Mouse (Mus musculus) liver, adult 2 months (tissue): ENCODE measurements around the gene Twist2. TPM values are rescaled to one million over a fixed set of nuclear protein-coding genes. Genes with fewer than 3 reads are reported as not detected.
A peak's percentile ranks its signal among the peaks of the same experiment; 100 is the strongest.

Source experiments
- DNase-seq: peaks from one replicate; pipeline ENCODE4 v3.0.0-alpha.2; 2011; ENCODE audit warnings: low read depth, low spot score; ENCODE audit errors: extremely low read depth
- H3K27ac ChIP-seq: fragments of 200-500 bp; replicated peaks from 2 replicates; pipeline ENCODE4 v1.5.1; 2012; ENCODE audit warnings: low read depth, mild to moderate bottlenecking, control low read depth, inconsistent platforms, low read length; ENCODE audit not compliant: insufficient read depth
- H3K27me3 ChIP-seq: fragments of 200-500 bp; 2 replicates; pipeline ENCODE4 v1.6.1; 2012; ENCODE audit warnings: mild to moderate bottlenecking, moderate library complexity, low read length, inconsistent platforms; ENCODE audit not compliant: control insufficient read depth, insufficient read depth
- H3K36me3 ChIP-seq: fragments of 200-500 bp; 2 replicates; pipeline ENCODE4 v1.6.1; 2012; ENCODE audit warnings: low read length, inconsistent platforms; ENCODE audit not compliant: control insufficient read depth, insufficient read depth
- H3K4me1 ChIP-seq: fragments of 200-500 bp; 2 replicates; pipeline ENCODE4 v1.6.1; 2011; ENCODE audit warnings: low read length; ENCODE audit not compliant: control insufficient read depth, insufficient read depth
- H3K4me3 ChIP-seq: fragments of 200-500 bp; 2 replicates; pipeline ENCODE4 v1.5.1; 2011; ENCODE audit warnings: low read depth, mild to moderate bottlenecking, control low read depth, low read length, moderate library complexity; ENCODE audit not compliant: insufficient read depth
- H3K79me2 ChIP-seq: fragments of 200-500 bp; 2 replicates; pipeline ENCODE4 v1.6.1; 2012; ENCODE audit warnings: inconsistent platforms, mild to moderate bottlenecking, low read length, moderate library complexity; ENCODE audit not compliant: control insufficient read depth, insufficient read depth
- H3K9ac ChIP-seq: fragments of 200-500 bp; 2 replicates; pipeline ENCODE4 v1.6.1; 2012; ENCODE audit warnings: low read depth, mild to moderate bottlenecking, control low read depth, inconsistent platforms, low read length
- CTCF ChIP-seq: fragments of 200-500 bp; IDR thresholded peaks from 2 replicates; pipeline ENCODE4 v1.5.1; 2011; ENCODE audit warnings: low read depth, low read length, control low read depth
- POLR2A ChIP-seq: fragments of 200-500 bp; IDR thresholded peaks from 2 replicates; pipeline ENCODE4 v1.6.1; 2011; ENCODE audit warnings: low read length, control low read depth; ENCODE audit not compliant: insufficient read depth; ENCODE audit errors: extremely low read depth
- WGBS: fragments of 180-500 bp; shearing (Covaris S2); methylation state at CpG from one replicate; pipeline ENCODE4 v1.1.7; 2018; 5-methylcytosine and 5-hydroxymethylcytosine counted together
- polyA plus RNA-seq: library from polyadenylated mRNA; depleted of rRNA; stranded (reverse); fragments of >200 nt; gene quantifications from 2 replicates; pipeline ENCODE4 v1.2.3, GENCODE M21; 2012
- total RNA-seq: library from RNA; depleted of rRNA; stranded (reverse); fragments of >200 nt; gene quantifications from 2 replicates; pipeline ENCODE4 v1.2.3, GENCODE M21; 2014

Twist2 gene
- total and polyA plus RNA-seq, 2 experiments, result 0.16 TPM; not detected in 1

DNA sequence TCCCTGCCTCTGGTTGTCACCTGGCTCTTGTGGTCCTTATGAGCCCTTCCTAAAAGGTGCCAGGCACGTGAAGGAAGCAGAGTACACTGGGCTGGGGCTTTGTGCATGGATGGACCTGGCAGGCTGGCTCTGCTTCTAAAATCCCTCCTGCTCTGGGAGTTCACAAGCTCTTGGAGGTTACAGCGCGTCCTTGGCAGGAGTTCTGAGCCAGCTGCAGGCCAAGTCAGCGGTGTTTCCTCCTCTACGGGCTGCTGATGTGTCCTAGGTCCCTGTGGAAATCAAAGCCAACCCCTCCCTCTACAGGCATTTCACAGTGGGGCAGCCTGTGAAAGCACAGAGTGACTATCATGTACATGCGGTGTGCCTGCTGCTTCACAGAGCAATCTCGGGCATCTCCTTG, 20.1 kb upstream of the Twist2 start:
- Histone ChIP-seq H3K27ac (no peak overlapping the region), H3K4me1 (no peaks in the 10 kb centered on the region), H3K9ac (no peak overlapping the region), H3K36me3 (no peaks in the 10 kb centered on the region), H3K4me3 (no peak overlapping the region), H3K27me3 (no peaks in the 10 kb centered on the region), H3K79me2 (no peaks in the 10 kb centered on the region)
- WGBS, result 79% methylated on average over 7 of the region's 7 CpGs
- TF ChIP-seq CTCF (no peak), POLR2A (no peak)
- DNase-seq, result no peak

DNA sequence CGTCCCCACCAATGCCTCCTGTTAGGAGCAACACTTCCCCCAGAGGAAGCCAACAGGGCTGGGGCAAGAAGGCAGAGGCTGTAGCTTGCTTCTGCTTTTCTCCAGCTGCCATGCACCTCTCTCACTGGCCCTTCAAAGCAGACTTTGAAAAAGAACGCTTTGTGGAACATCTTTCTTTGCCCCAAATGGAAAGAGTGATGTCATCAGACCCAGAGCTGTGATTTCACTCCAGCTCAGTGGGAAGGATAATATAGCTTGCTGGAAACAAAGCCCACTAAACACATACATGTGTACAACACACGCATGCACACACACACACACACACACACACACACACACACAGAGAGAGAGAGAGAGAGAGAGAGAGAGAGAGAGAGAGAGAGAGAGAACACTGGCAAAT, 17.1 kb upstream of the Twist2 start:
- Histone ChIP-seq H3K27me3 (0 out of 2 replicates have a peak, but pooled peaks cover 2% of the 10 kb centered on the region), H3K4me1 (no peaks in the 10 kb centered on the region), H3K27ac (no peak overlapping the region), H3K36me3 (no peaks in the 10 kb centered on the region), H3K4me3 (no peak overlapping the region), H3K79me2 (no peaks in the 10 kb centered on the region), H3K9ac (no peak overlapping the region)
- 77% methylated on average over 3 of the region's 3 CpGs for WGBS
- no peak for TF ChIP-seq CTCF
- no peak for TF ChIP-seq POLR2A
- DNase-seq, result no peak

DNA sequence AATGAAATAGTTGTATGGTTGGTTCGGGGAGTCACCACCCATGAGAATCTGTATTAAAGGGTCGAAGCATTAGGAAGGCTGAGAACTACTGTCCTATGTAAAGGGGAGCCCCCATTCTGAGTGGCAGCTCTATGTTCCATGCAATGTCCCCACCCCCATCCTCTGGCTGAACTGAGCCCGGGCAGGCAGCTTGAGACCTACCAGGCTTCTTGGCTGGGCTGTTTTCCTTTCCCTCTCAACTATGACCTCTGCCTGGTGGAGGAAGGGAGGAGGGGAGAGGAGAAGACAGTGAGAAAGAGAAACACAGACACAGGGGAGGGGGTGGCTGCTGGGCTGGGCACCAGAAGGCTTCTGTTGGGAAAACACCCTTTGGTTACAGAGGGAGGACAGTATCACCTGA, 1.9 kb upstream of the Twist2 start:
- 57% methylated on average over 3 of the region's 3 CpGs for WGBS
- Histone ChIP-seq H3K27ac (no peak overlapping the region), H3K79me2 (no peaks in the 10 kb centered on the region), H3K4me3 (no peak overlapping the region), H3K4me1 (no peaks in the 10 kb centered on the region), H3K36me3 (no peaks in the 10 kb centered on the region), H3K27me3 (peaks cover 6% of the 10 kb centered on the region), H3K9ac (no peak overlapping the region)
- TF ChIP-seq POLR2A (no peak), CTCF (no peak)
- no peak for DNase-seq

DNA sequence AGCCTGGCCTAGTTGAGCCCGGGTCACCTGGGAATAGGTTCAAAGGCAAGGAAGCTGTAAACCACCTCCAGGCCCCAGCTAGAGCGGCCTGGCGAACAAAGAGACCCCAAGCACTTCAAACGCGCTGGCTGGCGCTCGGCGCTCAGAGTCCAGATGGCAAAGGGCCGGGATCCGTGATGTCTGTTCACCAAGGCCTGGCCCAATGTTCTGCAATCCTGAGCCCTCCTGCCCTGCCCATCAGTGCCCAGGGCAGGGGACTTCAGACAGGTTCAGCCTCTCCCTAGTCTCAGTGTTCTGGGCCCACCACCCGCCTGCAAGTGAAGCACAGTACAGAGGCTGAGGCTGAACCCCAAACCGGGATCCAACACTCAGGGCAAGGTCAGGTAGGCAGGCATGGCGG, 913 bp upstream of the Twist2 start:
- H3K27ac ChIP-seq, result no peak overlapping the region
- H3K79me2 ChIP-seq, result no peaks in the 10 kb centered on the region
- no peaks in the 10 kb centered on the region for H3K4me1 ChIP-seq
- DNase-seq, result no peak
- TF ChIP-seq CTCF (no peak), POLR2A (no peak)
- no peak overlapping the region for H3K4me3 ChIP-seq
- H3K9ac ChIP-seq, result no peak overlapping the region
- no peaks in the 10 kb centered on the region for H3K36me3 ChIP-seq
- peaks cover 6% of the 10 kb centered on the region for H3K27me3 ChIP-seq
- 54% methylated on average over 13 of the region's 13 CpGs for WGBS

DNA sequence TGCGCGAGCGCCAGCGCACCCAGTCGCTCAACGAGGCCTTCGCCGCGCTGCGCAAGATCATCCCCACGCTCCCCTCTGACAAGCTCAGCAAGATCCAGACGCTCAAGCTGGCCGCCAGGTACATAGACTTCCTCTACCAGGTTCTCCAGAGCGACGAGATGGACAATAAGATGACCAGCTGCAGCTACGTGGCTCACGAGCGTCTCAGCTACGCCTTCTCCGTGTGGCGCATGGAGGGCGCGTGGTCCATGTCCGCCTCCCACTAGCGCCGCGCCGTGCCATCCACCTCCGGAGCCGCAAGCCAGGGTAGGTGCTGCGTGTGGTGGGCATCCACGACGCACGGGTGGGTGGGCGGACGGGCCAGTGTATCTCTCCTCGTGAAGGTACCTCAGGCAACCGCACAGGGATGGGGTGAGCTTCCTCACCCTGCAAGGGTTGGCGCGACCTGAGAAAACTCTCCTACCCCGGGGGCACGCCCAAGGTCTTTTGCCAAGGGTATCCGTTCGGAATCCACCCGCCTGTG, 644 bp downstream of the Twist2 start:
- H3K4me3 ChIP-seq, result peak overlapping the region; percentile 42; the same call in 1 of the 2 replicates
- peak overlapping the region; percentile 28; the same call in 1 of the 2 replicates for H3K9ac ChIP-seq
- no peaks in the 10 kb centered on the region for H3K36me3 ChIP-seq
- DNase-seq, result no peak
- no peaks in the 10 kb centered on the region for H3K4me1 ChIP-seq
- TF ChIP-seq POLR2A (no peak), CTCF (no peak)
- 4% methylated on average over 45 of the region's 45 CpGs for WGBS
- H3K27me3 ChIP-seq, result peaks cover 6% of the 10 kb centered on the region
- H3K27ac ChIP-seq, result no peak overlapping the region
- no peaks in the 10 kb centered on the region for H3K79me2 ChIP-seq

DNA sequence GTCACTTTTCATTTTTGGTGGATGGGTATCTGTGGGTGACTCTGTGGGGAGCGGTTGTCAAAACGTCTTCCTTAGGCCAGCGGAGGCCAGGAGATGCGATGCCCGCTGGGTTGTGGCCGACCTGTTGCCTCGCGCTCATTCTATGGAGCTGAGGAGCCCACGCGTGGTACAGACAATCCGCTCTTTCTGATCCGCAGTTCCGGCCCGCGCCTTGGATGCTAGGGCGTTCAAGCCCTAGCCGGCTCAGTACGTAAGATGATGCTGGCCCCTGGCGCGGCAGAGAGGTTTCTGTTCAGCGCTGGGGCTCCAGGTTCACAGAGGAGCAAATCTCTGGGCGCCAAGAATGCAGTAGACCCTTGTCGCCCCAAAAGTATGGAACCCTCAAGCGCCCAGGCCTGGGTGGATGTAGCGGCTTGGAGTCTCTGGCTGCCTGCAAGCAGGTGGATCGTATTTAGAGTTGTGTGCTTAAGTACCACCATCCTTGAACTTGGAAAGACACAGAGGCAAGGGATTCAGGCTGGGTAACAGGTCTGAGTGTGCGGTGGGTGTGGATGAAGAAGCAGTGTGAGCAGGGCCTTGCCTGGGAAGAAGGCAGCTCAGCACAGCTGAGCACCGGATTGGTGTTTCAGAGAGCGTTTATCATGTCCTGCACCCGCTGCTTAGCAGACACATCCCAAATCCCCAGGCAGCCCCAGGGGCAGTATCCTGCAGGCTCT, 1.3 kb downstream of the Twist2 start:
- Histone ChIP-seq H3K27me3 (peaks cover 6% of the 10 kb centered on the region), H3K9ac (no peak overlapping the region), H3K79me2 (no peaks in the 10 kb centered on the region), H3K27ac (no peak overlapping the region), H3K36me3 (no peaks in the 10 kb centered on the region), H3K4me1 (no peaks in the 10 kb centered on the region), H3K4me3 (no peak overlapping the region)
- TF ChIP-seq POLR2A (no peak), CTCF (no peak)
- no peak for DNase-seq
- WGBS, result 20% methylated on average over 30 of the region's 30 CpGs
